Mouse (Mus musculus): Measurements from ENCODE around the gene Snap91. TPM values are rescaled to one million over a fixed set of nuclear protein-coding genes. Genes with fewer than 3 reads are reported as not detected.

The Snap91 gene
- polyA plus RNA-seq, 1 experiment = 0.53 TPM

DNA sequence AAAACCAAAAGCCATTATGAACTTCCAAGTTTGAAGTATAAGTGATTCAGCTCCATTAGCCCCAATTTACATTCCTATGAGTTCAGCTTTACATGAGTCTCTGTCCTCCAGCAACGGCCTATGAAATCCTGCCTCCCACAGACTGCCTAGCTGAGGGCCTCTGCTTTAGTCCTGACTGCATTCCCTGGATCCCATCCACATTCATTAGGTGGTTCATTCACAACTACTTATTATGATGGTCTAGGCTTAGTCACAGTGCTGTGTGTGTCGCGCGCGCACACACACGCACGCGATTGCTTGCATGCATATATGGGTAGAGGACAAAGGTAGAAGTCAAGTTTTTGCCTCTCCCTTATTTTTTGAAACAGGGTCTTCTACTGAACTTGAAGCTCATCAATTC lies 141.7 kb downstream of the Snap91 start:
- WGBS = 99% methylated on average over 8 of the region's 8 CpGs
- no peaks in the 10 kb centered on the region for H3K36me3 ChIP-seq (ENCODE audit: control insufficient read depth, insufficient read depth, low read length)

GRCm38 (mm10) chr9:86738067-86738466 lies 142.4 kb downstream of the Snap91 start:
- TF ChIP-seq POLR2A (IDR thresholded peaks at IDR 0.05; ENCODE audit: low read depth, low read length) (no peak), CTCF (IDR thresholded peaks at IDR 0.05; ENCODE audit: extremely low read depth, insufficient read depth, insufficient read length, insufficient replicate concordance) (no peak)
- WGBS = 82% methylated on average over 1 of the region's 1 CpGs
- no peak overlapping the region for H3K27ac ChIP-seq (ENCODE audit: insufficient read depth, low read length)
- DNase-seq (ENCODE audit: low read depth in 1 of 2, low spot score in 2 of 2) = no peak
- H3K4me3 ChIP-seq (ENCODE audit: extremely low read depth, insufficient read depth, insufficient read length) = no peak overlapping the region
- H3K36me3 ChIP-seq (ENCODE audit: control insufficient read depth, insufficient read depth, low read length) = no peaks in the 10 kb centered on the region
- no peaks in the 10 kb centered on the region for H3K4me1 ChIP-seq (ENCODE audit: control insufficient read depth, insufficient read depth, insufficient read length)
- H3K27me3 ChIP-seq (ENCODE audit: control insufficient read depth, insufficient read depth, low read length) = no peaks in the 10 kb centered on the region

More for the DNA sequence above, 141.7 kb downstream of the Snap91 start:
- no peaks in the 10 kb centered on the region for H3K27me3 ChIP-seq (ENCODE audit: control insufficient read depth, insufficient read depth, low read length)
- no peak for DNase-seq (ENCODE audit: low read depth in 1 of 2, low spot score in 2 of 2)
- H3K27ac ChIP-seq (ENCODE audit: insufficient read depth, low read length) = no peak overlapping the region
- H3K4me1 ChIP-seq (ENCODE audit: control insufficient read depth, insufficient read depth, insufficient read length) = no peaks in the 10 kb centered on the region
- no peak overlapping the region for H3K4me3 ChIP-seq (ENCODE audit: extremely low read depth, insufficient read depth, insufficient read length)
- TF ChIP-seq POLR2A (IDR thresholded peaks at IDR 0.05; ENCODE audit: low read depth, low read length) = no peak
- no peak for TF ChIP-seq CTCF (IDR thresholded peaks at IDR 0.05; ENCODE audit: extremely low read depth, insufficient read depth, insufficient read length, insufficient replicate concordance)

GRCm38 (mm10) chr9:86736991-86737390 lies 143.5 kb downstream of the Snap91 start:
- no peak for TF ChIP-seq POLR2A (IDR thresholded peaks at IDR 0.05; ENCODE audit: low read depth, low read length)
- TF ChIP-seq CTCF (IDR thresholded peaks at IDR 0.05; ENCODE audit: extremely low read depth, insufficient read depth, insufficient read length, insufficient replicate concordance) = no peak
- Histone ChIP-seq H3K36me3 (ENCODE audit: control insufficient read depth, insufficient read depth, low read length) (no peaks in the 10 kb centered on the region), H3K27me3 (ENCODE audit: control insufficient read depth, insufficient read depth, low read length) (no peaks in the 10 kb centered on the region), H3K27ac (ENCODE audit: insufficient read depth, low read length) (no peak overlapping the region), H3K4me1 (ENCODE audit: control insufficient read depth, insufficient read depth, insufficient read length) (no peaks in the 10 kb centered on the region), H3K4me3 (ENCODE audit: extremely low read depth, insufficient read depth, insufficient read length) (no peak overlapping the region)
- 95% methylated on average over 4 of the region's 4 CpGs for WGBS
- DNase-seq (ENCODE audit: low read depth in 1 of 2, low spot score in 2 of 2) = no peak

DNA sequence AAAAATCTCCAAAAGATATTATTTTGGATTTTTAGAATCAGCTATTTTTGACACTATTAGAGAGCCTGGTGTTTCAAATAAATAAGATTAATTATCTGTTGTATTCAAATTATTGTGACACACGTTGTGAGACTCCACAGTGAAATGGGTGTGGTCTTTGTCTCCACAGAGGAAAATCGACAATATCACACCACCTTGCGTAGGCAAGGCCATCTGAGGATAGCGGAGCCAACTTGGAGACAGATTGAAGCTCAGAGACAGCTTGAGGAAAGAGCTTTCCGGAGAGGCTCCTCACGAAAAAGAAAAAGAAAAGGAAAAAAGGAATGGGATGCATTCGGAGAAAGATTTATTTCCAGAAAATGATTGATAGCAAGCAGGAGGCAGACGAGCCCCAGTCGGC lies 145.7 kb downstream of the Snap91 start:
- 75% methylated on average over 9 of the region's 9 CpGs for WGBS
- H3K27ac ChIP-seq (ENCODE audit: insufficient read depth, low read length) = no peak overlapping the region
- no peaks in the 10 kb centered on the region for H3K36me3 ChIP-seq (ENCODE audit: control insufficient read depth, insufficient read depth, low read length)
- H3K4me1 ChIP-seq (ENCODE audit: control insufficient read depth, insufficient read depth, insufficient read length) = no peaks in the 10 kb centered on the region
- H3K4me3 ChIP-seq (ENCODE audit: extremely low read depth, insufficient read depth, insufficient read length) = no peak overlapping the region
- no peaks in the 10 kb centered on the region for H3K27me3 ChIP-seq (ENCODE audit: control insufficient read depth, insufficient read depth, low read length)
- TF ChIP-seq POLR2A (IDR thresholded peaks at IDR 0.05; ENCODE audit: low read depth, low read length) (no peak), CTCF (IDR thresholded peaks at IDR 0.05; ENCODE audit: extremely low read depth, insufficient read depth, insufficient read length, insufficient replicate concordance) (no peak)
- no peak for DNase-seq (ENCODE audit: low read depth in 1 of 2, low spot score in 2 of 2)

GRCm38 (mm10) chr9:86734357-86734756 lies 146.1 kb downstream of the Snap91 start:
- Histone ChIP-seq H3K27ac (ENCODE audit: insufficient read depth, low read length) (no peak overlapping the region), H3K27me3 (ENCODE audit: control insufficient read depth, insufficient read depth, low read length) (no peaks in the 10 kb centered on the region), H3K4me3 (ENCODE audit: extremely low read depth, insufficient read depth, insufficient read length) (no peak overlapping the region), H3K36me3 (ENCODE audit: control insufficient read depth, insufficient read depth, low read length) (no peaks in the 10 kb centered on the region), H3K4me1 (ENCODE audit: control insufficient read depth, insufficient read depth, insufficient read length) (no peaks in the 10 kb centered on the region)
- TF ChIP-seq CTCF (IDR thresholded peaks at IDR 0.05; ENCODE audit: extremely low read depth, insufficient read depth, insufficient read length, insufficient replicate concordance) = no peak
- DNase-seq (ENCODE audit: low read depth in 1 of 2, low spot score in 2 of 2) = no peak

GRCm38 (mm10) chr9:86729811-86730210 lies 150.6 kb downstream of the Snap91 start:
- no peaks in the 10 kb centered on the region for H3K27me3 ChIP-seq (ENCODE audit: control insufficient read depth, insufficient read depth, low read length)
- no peaks in the 10 kb centered on the region for H3K36me3 ChIP-seq (ENCODE audit: control insufficient read depth, insufficient read depth, low read length)
- TF ChIP-seq POLR2A (IDR thresholded peaks at IDR 0.05; ENCODE audit: low read depth, low read length) (no peak), CTCF (IDR thresholded peaks at IDR 0.05; ENCODE audit: extremely low read depth, insufficient read depth, insufficient read length, insufficient replicate concordance) (no peak)
- WGBS = 88% methylated on average over 3 of the region's 3 CpGs
- no peak for DNase-seq (ENCODE audit: low read depth in 1 of 2, low spot score in 2 of 2)
- H3K4me1 ChIP-seq (ENCODE audit: control insufficient read depth, insufficient read depth, insufficient read length) = no peaks in the 10 kb centered on the region
- no peak overlapping the region for H3K27ac ChIP-seq (ENCODE audit: insufficient read depth, low read length)
- no peak overlapping the region for H3K4me3 ChIP-seq (ENCODE audit: extremely low read depth, insufficient read depth, insufficient read length)

GRCm38 (mm10) chr9:86729084-86729483 lies 151.4 kb downstream of the Snap91 start:
- Histone ChIP-seq H3K4me3 (ENCODE audit: extremely low read depth, insufficient read depth, insufficient read length) (no peak overlapping the region), H3K36me3 (ENCODE audit: control insufficient read depth, insufficient read depth, low read length) (no peaks in the 10 kb centered on the region), H3K27ac (ENCODE audit: insufficient read depth, low read length) (no peak overlapping the region), H3K4me1 (ENCODE audit: control insufficient read depth, insufficient read depth, insufficient read length) (no peaks in the 10 kb centered on the region), H3K27me3 (ENCODE audit: control insufficient read depth, insufficient read depth, low read length) (no peaks in the 10 kb centered on the region)
- DNase-seq (ENCODE audit: low read depth in 1 of 2, low spot score in 2 of 2) = no peak
- 67% methylated on average over 1 of the region's 1 CpGs for WGBS
- TF ChIP-seq POLR2A (IDR thresholded peaks at IDR 0.05; ENCODE audit: low read depth, low read length) = no peak
- TF ChIP-seq CTCF (IDR thresholded peaks at IDR 0.05; ENCODE audit: extremely low read depth, insufficient read depth, insufficient read length, insufficient replicate concordance) = no peak

Data from spleen, adult 2 months (tissue).